Mouse (Mus musculus): ENCODE measurements around the gene Galk1.
"Not testable (repeated sequence)": the region's sequence is repeated elsewhere in the genome, so short reads cannot be mapped to it uniquely, and the experiment has no call there.

Galk1 gene

DNA sequence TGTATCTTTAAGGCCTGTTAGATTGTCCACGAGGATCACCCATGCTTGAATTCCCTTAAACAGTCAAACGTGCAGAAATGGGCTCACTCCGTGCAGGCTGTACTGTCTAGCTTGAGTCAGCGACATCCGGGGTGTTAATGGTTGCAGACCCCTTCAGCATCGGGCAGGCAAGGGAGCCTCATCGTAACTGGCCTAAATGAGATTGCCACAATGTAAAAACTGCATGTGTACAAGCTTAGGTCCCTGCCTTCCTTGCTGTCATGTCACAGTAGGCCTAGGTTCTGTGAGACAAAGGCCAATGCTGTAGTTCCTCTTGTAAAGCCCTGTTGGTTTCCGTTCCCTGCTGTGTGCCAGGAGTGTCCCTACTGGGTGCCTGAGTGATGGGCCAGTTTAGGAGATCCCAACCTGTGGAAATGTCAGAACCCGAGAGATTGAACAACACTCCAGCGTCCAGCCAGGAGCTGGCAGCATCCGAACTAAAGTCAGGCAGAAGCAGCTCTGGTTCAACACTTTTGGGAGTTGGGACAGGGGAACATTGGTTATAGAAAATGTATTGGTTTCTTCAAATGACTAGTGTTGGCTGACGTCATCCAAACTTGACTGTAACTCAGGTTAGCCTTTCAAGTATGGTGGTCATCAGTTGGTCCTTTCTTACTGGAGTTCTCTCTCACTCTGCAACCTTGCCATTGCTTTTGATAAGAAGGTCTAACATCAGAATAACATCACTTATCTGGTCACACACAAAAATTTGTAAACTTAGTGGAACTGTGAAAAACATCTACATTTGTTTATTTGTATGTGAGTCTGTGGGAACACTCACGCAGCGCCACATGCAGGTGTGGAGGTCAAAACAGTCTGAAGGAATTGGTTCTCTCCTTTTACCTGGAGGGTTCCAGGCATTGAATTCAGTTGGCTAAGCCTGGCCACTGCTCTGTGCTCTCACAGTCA is 18.7 kb upstream of the Galk1 start:
- DNase-seq (ENCODE audit: low read depth, low spot score) = peak; percentile 63

DNA sequence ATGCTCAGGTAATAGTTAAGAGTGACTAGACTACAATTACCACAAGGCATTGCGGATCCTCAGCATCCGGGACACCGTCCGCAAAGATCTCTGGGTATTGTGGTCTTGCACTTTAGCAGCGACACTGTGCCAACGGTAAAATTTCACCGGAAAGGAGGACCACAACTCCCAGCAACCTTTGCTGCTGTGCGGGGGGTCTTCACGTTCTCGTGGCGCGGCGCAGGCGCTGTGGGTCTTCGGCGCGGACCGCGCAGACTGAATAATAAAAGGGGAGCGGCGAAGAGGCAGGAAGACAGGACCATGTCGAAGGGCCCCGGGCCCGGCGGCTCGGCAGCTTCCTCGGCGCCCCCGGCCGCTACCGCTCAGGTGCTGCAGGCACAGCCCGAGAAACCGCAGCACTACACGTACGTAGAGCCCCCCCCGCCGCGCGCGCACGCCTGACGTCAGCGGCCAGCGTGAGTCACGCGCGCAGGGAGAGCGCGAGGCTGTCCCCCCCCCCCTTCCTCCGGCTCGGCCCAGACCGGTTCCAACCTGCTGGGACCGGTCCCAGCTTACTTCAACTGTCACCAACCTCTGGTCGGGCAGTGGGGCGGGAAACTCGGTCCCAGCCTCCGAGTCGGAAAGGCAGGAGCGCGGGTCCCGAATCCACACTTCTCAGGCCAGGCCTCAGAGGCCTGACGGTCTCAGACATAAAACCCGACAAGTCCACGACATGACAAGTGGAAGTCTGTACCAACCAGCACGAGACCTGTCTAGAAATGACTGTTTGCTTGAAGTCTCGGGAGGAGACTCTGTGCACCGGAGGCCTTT is 17.8 kb upstream of the Galk1 start, which contains the start of gene Unk:
Gene Unk, plus strand, starts transcription at position 235 of the 810 bp plus-strand sequence.
- DNase-seq (ENCODE audit: low read depth, low spot score) = peak; percentile 100

DNA sequence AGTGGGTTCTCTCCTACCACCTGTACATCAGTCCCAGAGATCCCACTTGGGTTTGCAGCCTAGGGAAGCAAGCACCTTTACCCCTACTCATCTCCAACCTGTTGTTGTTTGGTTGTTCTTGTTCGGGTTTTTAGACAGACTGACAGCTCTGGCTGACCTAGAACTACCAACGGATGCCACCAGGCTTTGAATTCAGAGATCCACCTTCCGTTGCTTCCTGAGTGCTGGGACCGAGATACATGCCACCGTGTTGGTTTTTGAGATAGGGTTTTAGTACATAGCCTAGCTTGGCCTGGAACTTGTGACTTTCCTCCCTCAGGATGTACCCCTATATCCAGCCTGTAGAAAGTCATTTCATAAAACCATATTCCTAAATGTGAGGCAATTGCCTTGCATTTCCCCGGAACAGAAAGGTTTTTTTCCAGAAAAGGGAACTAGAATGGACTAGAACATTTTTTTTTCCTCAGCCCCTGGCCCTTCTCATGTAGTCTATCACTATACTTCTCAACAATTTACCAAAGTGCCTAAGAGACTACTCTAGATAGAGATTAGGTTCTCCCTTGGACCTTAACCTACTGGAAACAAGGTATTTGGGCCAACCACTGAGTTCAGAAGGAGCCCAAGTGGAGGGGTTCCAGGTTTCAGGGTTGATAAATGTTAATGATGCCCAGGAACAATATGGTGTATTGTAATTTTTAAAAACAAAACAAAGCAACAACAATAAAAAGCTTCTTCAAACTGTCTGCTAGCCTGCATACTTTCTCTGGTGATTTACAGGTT is 16.8 kb upstream of the Galk1 start:
- no peak for DNase-seq (ENCODE audit: low read depth, low spot score)

DNA sequence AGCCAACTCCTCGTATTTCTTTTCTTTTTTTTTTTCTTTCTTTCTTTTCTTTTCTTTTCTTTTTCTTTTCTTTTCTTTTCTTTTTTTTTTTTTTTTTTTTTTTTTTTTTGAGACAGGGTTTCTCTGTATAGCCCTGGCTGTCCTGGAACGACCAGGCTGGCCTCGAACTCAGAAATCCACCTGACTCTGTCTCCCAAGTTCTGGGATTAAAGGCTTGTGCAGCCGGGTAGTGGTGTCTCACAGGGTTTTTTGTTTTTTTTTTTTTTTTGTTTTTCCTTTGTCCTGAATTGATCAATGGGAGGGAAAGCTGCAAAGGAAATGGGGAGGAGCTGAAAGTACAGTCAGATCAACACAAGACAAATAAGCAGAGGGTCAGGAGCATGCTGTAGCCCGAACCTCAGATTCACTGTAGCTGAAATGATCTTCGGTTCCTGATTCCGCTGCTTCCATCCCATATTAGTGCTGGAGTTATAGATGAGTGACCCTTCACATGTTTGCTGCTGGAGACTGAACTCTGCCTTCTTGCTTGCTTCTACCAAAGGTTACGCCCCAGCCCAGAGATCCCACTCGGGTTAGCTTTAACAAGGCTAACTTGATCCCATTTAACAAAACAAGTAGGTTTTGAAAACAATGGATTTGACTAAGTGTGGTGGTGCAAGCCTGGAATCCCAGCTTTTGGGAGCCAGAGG is 15.8 kb upstream of the Galk1 start:
- DNase-seq (ENCODE audit: low read depth, low spot score) = no peak

DNA sequence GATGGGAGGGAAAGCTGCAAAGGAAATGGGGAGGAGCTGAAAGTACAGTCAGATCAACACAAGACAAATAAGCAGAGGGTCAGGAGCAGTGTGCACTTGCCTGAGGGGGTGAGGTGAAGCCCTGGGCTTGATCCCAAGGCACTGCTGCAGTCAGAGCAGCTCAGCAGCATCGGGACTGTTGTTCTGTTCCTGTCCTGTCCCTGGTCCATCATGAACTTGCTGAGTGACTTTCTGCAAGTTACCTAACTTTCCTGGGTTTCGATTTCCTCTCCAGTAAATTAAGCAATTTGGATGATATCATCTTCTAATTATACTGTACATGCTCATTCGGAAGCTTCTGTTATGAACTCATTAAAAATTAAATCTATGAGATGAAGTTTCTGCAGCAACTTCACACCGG is 15.2 kb upstream of the Galk1 start, which contains the start of gene H3f3b:
Gene H3f3b, minus strand, starts transcription at position 207 of the 400 bp plus-strand sequence.
- no peak for DNase-seq (ENCODE audit: low read depth, low spot score)

DNA sequence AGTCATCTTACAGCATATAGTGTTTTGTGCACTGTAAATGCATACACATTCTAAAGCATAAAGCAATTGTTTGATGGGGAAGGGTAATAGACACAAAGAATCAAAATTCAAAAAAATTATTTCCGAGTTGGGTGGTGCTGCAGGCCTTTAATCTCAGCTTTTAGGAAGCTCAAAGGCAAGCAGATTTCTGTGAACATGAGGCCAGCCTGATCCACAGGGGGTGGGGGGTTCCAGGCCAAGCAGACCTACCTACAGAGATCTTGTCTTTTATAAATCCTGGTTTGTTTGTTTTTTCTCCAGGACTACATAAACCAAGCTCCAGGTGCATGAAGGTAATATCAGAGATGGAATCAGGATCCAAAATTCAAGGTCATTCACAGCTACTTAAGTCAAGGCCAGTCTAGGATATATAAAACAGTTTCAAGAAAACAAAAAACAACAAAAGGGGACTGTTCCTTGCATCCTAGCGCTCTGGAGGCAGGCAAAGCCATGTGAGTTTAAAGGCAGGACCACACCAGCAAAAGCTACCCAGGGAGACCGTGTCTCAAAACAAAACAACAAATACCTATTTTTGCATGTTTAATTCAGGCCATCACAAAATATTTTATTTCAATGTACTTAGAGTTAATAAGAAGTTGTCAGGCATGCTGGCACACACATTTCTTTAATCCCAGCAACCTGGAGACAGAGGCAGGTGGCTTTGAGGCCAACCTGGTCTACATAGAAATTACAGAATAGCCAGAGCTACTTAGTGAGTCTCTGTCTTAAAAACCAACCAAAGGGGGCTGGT is 12.7 kb upstream of the Galk1 start:
- DNase-seq (ENCODE audit: low read depth, low spot score) = no peak

DNA sequence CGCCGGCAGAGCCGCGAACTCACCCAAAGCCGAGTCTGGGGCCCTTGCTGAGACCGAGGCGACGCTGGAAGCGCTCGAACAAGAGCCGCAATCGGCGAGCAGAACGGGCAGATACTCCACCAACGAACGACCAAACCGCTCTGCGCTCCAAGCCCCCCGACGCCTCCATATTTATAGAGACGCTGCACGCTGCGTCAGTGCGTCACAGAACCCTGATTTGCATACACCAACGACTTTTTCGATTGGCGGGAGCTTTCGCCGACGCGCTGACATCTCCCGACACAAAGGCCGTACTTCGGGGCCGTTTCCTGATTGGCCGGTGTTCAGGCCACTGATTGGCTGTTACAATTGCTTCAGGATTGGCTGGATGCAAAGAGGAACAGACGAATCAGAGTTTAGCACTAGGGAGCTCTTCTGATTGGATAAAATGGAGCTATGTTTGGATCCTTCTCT is 11.9 kb upstream of the Galk1 start:
- DNase-seq (ENCODE audit: low read depth, low spot score) = peak; percentile 100

DNA sequence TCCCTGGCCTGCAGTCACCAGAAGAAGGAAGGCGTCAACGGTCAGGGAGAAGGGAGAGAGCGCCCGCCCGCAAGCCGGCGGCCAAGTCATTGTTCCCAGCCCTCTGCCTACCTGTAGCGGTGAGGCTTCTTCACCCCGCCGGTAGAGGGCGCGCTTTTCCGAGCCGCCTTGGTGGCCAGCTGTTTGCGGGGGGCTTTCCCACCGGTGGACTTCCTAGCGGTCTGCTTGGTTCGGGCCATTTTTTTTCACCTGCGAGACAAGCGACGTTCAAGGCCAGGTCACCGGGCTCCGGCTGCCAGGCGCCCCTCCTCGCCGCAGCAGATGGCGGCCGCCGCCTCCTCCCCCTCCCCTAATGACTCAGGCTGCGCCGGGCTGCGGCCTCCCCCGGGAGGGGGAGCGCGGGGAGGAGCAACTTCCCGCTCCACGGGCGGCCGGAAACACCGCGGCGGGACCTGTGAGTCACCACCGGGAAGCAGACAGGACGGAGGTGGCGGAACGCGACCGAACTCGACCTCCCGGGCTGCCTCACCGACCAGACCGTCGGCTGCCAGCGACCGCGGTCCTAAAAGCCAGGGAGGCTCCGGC is 11.3 kb upstream of the Galk1 start:
- peak; percentile 94 for DNase-seq (ENCODE audit: low read depth, low spot score)

DNA sequence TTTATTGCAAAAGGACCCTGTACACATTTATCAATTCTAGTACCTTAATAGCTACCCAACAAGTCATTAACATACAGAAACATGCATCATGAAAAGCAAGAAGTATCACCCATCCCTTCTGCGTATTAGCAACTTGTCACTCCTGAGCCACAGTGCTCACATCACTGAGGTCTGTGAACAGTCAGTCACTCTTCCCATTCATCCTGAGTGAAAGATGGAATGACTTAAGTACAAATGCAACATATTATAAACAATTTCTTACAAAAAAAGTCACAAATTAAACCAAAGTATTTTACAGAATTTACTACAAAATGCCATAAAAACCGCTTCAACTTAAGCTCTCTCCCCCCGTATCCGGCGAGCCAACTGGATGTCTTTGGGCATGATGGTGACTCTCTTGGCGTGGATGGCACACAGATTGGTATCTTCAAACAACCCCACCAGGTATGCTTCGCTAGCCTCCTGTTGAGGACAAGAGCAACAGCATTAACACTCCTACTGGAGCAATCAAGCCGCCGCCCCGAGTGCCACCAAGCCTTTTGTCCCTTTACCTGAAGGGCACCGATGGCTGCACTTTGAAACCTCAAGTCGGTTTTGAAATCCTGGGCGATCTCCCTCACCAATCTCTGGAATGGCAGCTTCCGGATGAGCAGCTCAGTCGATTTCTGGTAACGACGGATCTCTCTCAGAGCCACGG is 10.7 kb upstream of the Galk1 start:
- DNase-seq (ENCODE audit: low read depth, low spot score) = not testable (repeated sequence)

DNA sequence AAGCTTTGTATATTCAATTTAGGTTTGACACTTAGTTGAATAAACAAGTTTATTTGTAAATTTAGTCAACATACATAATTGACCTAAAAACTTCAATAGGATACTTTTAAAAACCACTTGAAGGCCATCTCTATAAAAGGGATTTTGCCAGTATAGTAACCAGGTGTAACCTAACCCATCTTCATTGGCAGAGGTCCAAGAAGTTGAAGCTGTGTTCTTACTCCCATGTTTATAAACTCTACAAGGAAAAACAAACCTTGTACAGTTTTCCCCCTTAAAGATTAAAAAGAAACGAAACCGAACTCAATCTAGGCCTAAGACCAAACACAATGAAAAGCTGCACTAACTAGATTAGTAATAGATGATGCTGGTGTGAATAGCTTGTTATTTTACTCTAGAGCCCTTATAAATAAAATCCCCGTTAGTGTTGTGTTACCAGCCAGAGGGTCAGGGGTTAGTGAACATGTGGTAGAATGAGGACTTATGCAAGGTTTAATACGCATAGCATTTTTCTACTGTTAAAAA is 9.8 kb upstream of the Galk1 start:
- no peak for DNase-seq (ENCODE audit: low read depth, low spot score)

DNA sequence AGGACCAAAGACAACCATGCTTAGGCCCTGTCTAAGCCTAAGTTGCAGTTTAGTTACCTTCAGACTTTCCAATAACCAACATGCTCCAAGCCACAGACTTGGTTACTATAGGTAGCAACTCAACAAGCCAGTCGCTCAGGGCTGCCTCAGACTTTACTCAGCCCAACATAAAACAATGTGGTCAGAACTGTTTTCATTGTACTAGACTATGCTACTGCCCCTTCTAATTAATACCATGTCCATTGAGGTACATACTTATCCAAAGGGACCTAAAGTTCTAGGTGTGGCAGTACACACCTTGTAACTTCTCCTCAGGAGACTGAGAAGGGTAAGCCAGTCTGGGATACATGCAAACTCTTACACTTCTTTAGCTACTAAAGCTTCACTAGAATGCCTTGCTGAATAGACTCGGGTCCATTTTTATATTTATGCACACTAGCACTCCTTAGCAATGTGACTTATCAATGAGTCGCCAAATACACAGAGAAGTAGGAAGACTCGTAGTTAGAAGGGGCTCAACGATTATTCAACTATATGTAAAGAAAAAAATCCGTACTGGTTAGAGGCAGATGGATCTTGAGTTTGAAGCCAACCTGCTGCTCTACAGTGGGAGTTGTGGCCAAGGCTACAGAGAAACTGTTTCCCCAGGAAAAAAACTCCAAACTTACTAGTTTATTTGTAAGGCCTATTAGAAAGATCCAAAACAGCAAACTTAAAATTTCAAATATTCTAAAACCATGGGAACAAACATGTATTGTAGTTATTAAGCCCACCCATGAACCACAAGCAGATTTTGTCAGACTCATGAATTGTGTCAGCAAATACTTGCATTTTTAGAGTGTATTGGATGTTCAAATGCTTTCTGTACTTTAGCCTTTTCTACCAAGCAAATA is 9.1 kb upstream of the Galk1 start:
- no peak for DNase-seq (ENCODE audit: low read depth, low spot score)

DNA sequence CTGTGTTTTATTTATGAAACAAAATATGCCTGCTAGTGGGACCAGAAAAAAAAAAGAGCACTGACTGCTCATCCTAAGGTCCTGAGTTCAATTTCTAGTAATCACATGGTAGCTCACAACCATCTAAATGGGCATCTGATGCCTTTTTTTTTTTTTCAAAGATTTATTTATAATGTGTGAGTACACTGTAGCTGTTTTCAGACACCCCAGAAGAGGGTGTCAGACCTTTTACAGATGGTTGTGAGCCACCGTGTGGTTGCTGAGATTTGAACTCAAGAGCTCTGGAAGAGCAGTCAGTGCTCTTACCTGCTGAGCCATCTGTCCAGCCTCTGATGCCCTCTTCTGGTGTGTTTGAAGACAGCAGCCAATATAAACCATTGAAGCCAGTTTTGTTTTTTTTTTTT is 8.0 kb upstream of the Galk1 start:
- DNase-seq (ENCODE audit: low read depth, low spot score) = peak; percentile 52

DNA sequence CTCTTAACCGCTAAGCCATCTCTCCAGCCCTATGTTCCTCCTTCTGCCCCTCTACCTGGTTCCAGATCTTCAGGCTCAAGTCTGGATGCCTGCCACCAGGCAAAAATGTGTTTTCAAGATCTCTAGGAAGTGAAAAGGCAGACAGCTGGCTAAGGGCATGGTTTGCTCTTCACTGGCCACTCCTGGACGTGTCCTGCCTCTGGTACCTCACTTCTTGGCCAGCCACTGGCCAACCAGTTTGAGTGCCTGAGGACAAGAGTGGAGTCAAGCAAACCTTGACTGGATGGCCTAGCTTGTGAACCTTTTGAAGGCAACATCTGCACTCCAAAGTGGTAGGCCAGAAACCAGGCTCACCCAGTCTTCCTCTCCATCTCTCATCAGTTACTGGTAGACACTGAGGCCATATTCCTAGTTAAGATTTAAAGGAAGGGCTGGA is 7.5 kb upstream of the Galk1 start:
- DNase-seq (ENCODE audit: low read depth, low spot score) = no peak

DNA sequence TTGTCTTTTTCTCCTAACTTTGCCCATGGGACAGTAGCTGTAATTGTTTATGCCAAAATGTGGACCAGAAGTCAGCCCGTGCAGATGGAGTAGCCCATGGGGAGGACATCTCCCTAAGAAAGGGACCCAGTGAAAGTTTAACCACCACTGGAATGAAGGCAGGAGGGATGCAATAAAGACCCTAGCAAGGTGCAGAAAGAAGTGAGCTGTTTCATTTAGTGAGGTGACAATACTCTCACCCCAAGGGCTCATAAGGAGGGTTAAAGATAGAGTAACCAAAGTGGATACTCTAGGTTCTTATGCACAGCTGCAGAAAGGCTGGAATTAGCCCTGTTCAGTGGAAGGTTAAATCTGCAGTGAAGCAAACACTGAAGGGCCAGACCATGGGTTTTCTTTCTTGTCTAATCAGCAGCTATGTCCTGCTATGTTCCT is 6.9 kb upstream of the Galk1 start:
- DNase-seq (ENCODE audit: low read depth, low spot score) = no peak

DNA sequence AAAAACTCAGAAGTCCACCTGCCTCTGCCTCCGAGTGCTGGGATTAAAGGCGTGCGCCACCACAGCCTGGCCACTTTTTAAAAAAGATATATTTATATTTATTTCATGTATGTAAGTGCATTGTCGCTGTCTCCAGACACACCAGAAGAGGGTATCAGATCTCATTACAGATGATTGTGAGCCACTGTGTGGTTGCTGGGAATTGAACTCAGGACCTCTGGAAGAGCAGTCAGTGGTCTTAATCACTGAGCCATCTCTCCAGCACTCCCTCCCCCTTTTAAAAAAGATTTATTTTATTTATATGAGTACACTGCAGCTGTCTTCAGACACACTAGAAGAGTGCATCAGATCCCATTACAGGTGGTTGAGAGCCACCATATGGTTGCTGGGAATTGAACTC is 6.3 kb upstream of the Galk1 start:
- DNase-seq (ENCODE audit: low read depth, low spot score) = not testable (repeated sequence)

DNA sequence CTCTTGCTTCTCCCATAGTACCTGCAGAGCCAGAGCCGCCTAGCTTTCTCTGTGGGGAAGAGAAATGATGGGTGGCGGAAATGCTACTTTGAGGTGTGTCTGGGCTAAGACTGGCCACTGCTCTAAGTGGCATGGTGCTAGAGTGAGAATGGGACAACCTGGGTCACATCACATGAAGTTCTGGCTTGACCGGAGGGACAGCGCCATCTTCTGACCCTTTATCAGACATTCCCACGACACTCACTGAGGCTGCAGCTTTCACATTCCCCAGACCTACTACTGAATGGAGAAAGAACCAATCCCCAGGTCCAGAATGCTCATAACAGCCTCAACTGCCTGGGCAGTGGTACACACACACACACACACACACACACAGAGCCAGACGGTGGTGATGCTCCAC is 5.6 kb upstream of the Galk1 start:
- peak; percentile 84 for DNase-seq (ENCODE audit: low read depth, low spot score)

DNA sequence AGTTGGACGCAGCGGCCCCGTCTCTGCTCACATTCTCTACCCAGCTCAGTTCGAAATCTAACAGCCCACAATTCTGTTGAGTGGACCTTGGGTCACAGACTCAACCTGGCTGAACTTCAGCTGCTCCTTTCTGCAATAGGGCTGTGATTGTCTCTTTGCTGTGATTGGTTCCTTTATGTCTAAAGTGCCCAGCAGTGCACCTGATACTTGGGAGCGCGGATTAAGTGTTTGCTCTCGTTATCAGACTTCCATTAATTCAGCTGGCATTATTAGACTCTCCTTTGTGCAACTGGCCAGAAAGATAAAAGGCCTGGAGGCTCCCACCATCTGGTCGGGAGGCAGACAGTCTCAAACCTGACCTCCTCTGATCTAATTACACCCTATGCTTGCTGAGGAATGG is 2.3 kb upstream of the Galk1 start:
- DNase-seq (ENCODE audit: low read depth, low spot score) = no peak

All from brain, adult 2 months (tissue).